Mouse (Mus musculus): ENCODE results near the gene BC049762.

GRCm38 (mm10) chr11:51211426-51211825 lies 51.4 kb downstream of the BC049762 start:
- TF ChIP-seq POLR2A (IDR thresholded peaks at IDR 0.05; ENCODE audit: insufficient read depth, low read length) = no peak
- no peak for TF ChIP-seq CTCF (IDR thresholded peaks at IDR 0.05; ENCODE audit: low read depth, low read length)

Measured in ES-Bruce4 (cell line).